Mouse (Mus musculus): ENCODE results near the gene Mycn. TPM values are rescaled to one million over a fixed set of nuclear protein-coding genes. Genes with fewer than 3 reads are reported as not detected.
A peak's percentile ranks its signal among the peaks of the same experiment; 100 is the strongest.

Gene Mycn
- polyA plus RNA-seq (2015; fragmentation: Nextera tagmentation; extraction: Ambion mirVana) = 74.8 and 77.9 TPM in 2 replicates

GRCm38 (mm10) chr12:12941661-12942363 lies at the start of gene Mycn:
Gene Mycn (minus strand): TSS chr12:12941914.
- Histone ChIP-seq H3K9me3 (ENCODE audit: low read length) (no peaks in the 10 kb centered on the region), H3K4me1 (ENCODE audit: insufficient read depth, low read length) (peaks cover 13% of the 10 kb centered on the region), H3K27ac (ENCODE audit: low read length) (peak within 1 kb of the TSS; percentile 95), H3K4me2 (replicated peaks; ENCODE audit: low read depth, low read length) (peak within 1 kb of the TSS; percentile 77), H3K27me3 (ENCODE audit: insufficient read depth, low read length) (no peaks in the 10 kb centered on the region), H3K36me3 (ENCODE audit: insufficient read depth, low read length) (peaks cover 6% of the 10 kb centered on the region), H3K9ac (replicated peaks; ENCODE audit: low read length) (peak within 1 kb of the TSS; percentile 88), H3K4me3 (ENCODE audit: low read length) (peak within 1 kb of the TSS; percentile 88)
- WGBS = 0% methylated on average over 34 of the region's 38 CpGs
- peak; percentile 74 for ATAC-seq (ENCODE audit: low FRiP score, low TSS enrichment)

- Histone ChIP-seq H3K27ac (ENCODE audit: low read length) (peak overlapping the region; percentile 19; the same call in 1 of the 2 replicates), H3K9ac (replicated peaks; ENCODE audit: low read length) (no peak overlapping the region), H3K9me3 (ENCODE audit: low read length) (no peaks in the 10 kb centered on the region), H3K4me2 (replicated peaks; ENCODE audit: low read depth, low read length) (no peak overlapping the region), H3K36me3 (ENCODE audit: insufficient read depth, low read length) (no peaks in the 10 kb centered on the region), H3K27me3 (ENCODE audit: insufficient read depth, low read length) (no peaks in the 10 kb centered on the region), H3K4me3 (ENCODE audit: low read length) (no peak overlapping the region), H3K4me1 (ENCODE audit: insufficient read depth, low read length) (no peaks in the 10 kb centered on the region)
- peak; percentile 63 for ATAC-seq (ENCODE audit: low FRiP score, low TSS enrichment)
- WGBS = 62% methylated on average over 8 of the region's 8 CpGs
Measured at GRCm38 (mm10) chr12:12987376-12987775, 45.7 kb upstream of the Mycn start.

- 0 out of 2 replicates have a peak overlapping the region, but pooled peaks have one; percentile 19 for H3K27ac ChIP-seq (ENCODE audit: low read length)
- no peak overlapping the region for H3K4me3 ChIP-seq (ENCODE audit: low read length)
- no peak for ATAC-seq (ENCODE audit: low FRiP score, low TSS enrichment)
- no peak overlapping the region for H3K9ac ChIP-seq (replicated peaks; ENCODE audit: low read length)
- no peaks in the 10 kb centered on the region for H3K27me3 ChIP-seq (ENCODE audit: insufficient read depth, low read length)
- H3K4me2 ChIP-seq (replicated peaks; ENCODE audit: low read depth, low read length) = no peak overlapping the region
- H3K4me1 ChIP-seq (ENCODE audit: insufficient read depth, low read length) = no peaks in the 10 kb centered on the region
- WGBS = 71% methylated on average over 20 of the region's 20 CpGs
- H3K9me3 ChIP-seq (ENCODE audit: low read length) = no peaks in the 10 kb centered on the region
- H3K36me3 ChIP-seq (ENCODE audit: insufficient read depth, low read length) = no peaks in the 10 kb centered on the region
Measured at GRCm38 (mm10) chr12:12986612-12987206, 45.0 kb upstream of the Mycn start.

GRCm38 (mm10) chr12:12983032-12983431 lies 41.3 kb upstream of the Mycn start:
- H3K27me3 ChIP-seq (ENCODE audit: insufficient read depth, low read length) = no peaks in the 10 kb centered on the region
- H3K9ac ChIP-seq (replicated peaks; ENCODE audit: low read length) = no peak overlapping the region
- WGBS = 82% methylated on average over 1 of the region's 1 CpGs
- no peak overlapping the region for H3K4me2 ChIP-seq (replicated peaks; ENCODE audit: low read depth, low read length)
- no peak overlapping the region for H3K27ac ChIP-seq (ENCODE audit: low read length)
- no peaks in the 10 kb centered on the region for H3K4me1 ChIP-seq (ENCODE audit: insufficient read depth, low read length)
- no peaks in the 10 kb centered on the region for H3K9me3 ChIP-seq (ENCODE audit: low read length)
- H3K4me3 ChIP-seq (ENCODE audit: low read length) = no peak overlapping the region
- H3K36me3 ChIP-seq (ENCODE audit: insufficient read depth, low read length) = no peaks in the 10 kb centered on the region
- ATAC-seq (ENCODE audit: low FRiP score, low TSS enrichment) = no peak

- Histone ChIP-seq H3K9me3 (ENCODE audit: low read length) (no peaks in the 10 kb centered on the region), H3K4me3 (ENCODE audit: low read length) (no peak overlapping the region), H3K4me2 (replicated peaks; ENCODE audit: low read depth, low read length) (no peak overlapping the region), H3K27ac (ENCODE audit: low read length) (no peak overlapping the region), H3K36me3 (ENCODE audit: insufficient read depth, low read length) (no peaks in the 10 kb centered on the region), H3K27me3 (ENCODE audit: insufficient read depth, low read length) (no peaks in the 10 kb centered on the region), H3K9ac (replicated peaks; ENCODE audit: low read length) (no peak overlapping the region), H3K4me1 (ENCODE audit: insufficient read depth, low read length) (peaks cover 21% of the 10 kb centered on the region)
- ATAC-seq (ENCODE audit: low FRiP score, low TSS enrichment) = no peak
- 79% methylated on average over 1 of the region's 1 CpGs for WGBS
Measured at GRCm38 (mm10) chr12:12975397-12975796, 33.7 kb upstream of the Mycn start.

GRCm38 (mm10) chr12:12972756-12973435 lies 31.2 kb upstream of the Mycn start:
- ATAC-seq (ENCODE audit: low FRiP score, low TSS enrichment) = peak; percentile 66
- H3K27ac ChIP-seq (ENCODE audit: low read length) = peak overlapping the region; percentile 70
- H3K36me3 ChIP-seq (ENCODE audit: insufficient read depth, low read length) = no peaks in the 10 kb centered on the region
- H3K27me3 ChIP-seq (ENCODE audit: insufficient read depth, low read length) = no peaks in the 10 kb centered on the region
- H3K4me1 ChIP-seq (ENCODE audit: insufficient read depth, low read length) = peaks cover 21% of the 10 kb centered on the region
- H3K4me3 ChIP-seq (ENCODE audit: low read length) = no peak overlapping the region
- no peaks in the 10 kb centered on the region for H3K9me3 ChIP-seq (ENCODE audit: low read length)
- 8% methylated on average over 8 of the region's 8 CpGs for WGBS
- no peak overlapping the region for H3K4me2 ChIP-seq (replicated peaks; ENCODE audit: low read depth, low read length)
- H3K9ac ChIP-seq (replicated peaks; ENCODE audit: low read length) = 0 out of 2 replicates have a peak overlapping the region, but pooled peaks have one; percentile 6

GRCm38 (mm10) chr12:12967946-12968345 lies 26.2 kb upstream of the Mycn start:
- no peak for ATAC-seq (ENCODE audit: low FRiP score, low TSS enrichment)
- no peaks in the 10 kb centered on the region for H3K36me3 ChIP-seq (ENCODE audit: insufficient read depth, low read length)
- H3K27me3 ChIP-seq (ENCODE audit: insufficient read depth, low read length) = no peaks in the 10 kb centered on the region
- no peak overlapping the region for H3K9ac ChIP-seq (replicated peaks; ENCODE audit: low read length)
- no peak overlapping the region for H3K4me3 ChIP-seq (ENCODE audit: low read length)
- no peak overlapping the region for H3K27ac ChIP-seq (ENCODE audit: low read length)
- no peak overlapping the region for H3K4me2 ChIP-seq (replicated peaks; ENCODE audit: low read depth, low read length)
- H3K4me1 ChIP-seq (ENCODE audit: insufficient read depth, low read length) = peaks cover 9% of the 10 kb centered on the region
- H3K9me3 ChIP-seq (ENCODE audit: low read length) = no peaks in the 10 kb centered on the region
- WGBS = 78% methylated on average over 2 of the region's 2 CpGs

GRCm38 (mm10) chr12:12964856-12965255 lies 23.1 kb upstream of the Mycn start:
- ATAC-seq (ENCODE audit: low FRiP score, low TSS enrichment) = no peak
- no peak overlapping the region for H3K9ac ChIP-seq (replicated peaks; ENCODE audit: low read length)
- H3K27ac ChIP-seq (ENCODE audit: low read length) = no peak overlapping the region
- H3K36me3 ChIP-seq (ENCODE audit: insufficient read depth, low read length) = no peaks in the 10 kb centered on the region
- no peaks in the 10 kb centered on the region for H3K4me1 ChIP-seq (ENCODE audit: insufficient read depth, low read length)
- H3K4me3 ChIP-seq (ENCODE audit: low read length) = no peak overlapping the region
- H3K27me3 ChIP-seq (ENCODE audit: insufficient read depth, low read length) = no peaks in the 10 kb centered on the region
- H3K9me3 ChIP-seq (ENCODE audit: low read length) = no peaks in the 10 kb centered on the region
- H3K4me2 ChIP-seq (replicated peaks; ENCODE audit: low read depth, low read length) = no peak overlapping the region
- WGBS = 90% methylated on average over 3 of the region's 3 CpGs

- Histone ChIP-seq H3K9me3 (ENCODE audit: low read length) (no peaks in the 10 kb centered on the region), H3K9ac (replicated peaks; ENCODE audit: low read length) (no peak overlapping the region), H3K36me3 (ENCODE audit: insufficient read depth, low read length) (no peaks in the 10 kb centered on the region), H3K27me3 (ENCODE audit: insufficient read depth, low read length) (no peaks in the 10 kb centered on the region), H3K4me3 (ENCODE audit: low read length) (no peak overlapping the region), H3K4me2 (replicated peaks; ENCODE audit: low read depth, low read length) (no peak overlapping the region), H3K4me1 (ENCODE audit: insufficient read depth, low read length) (peaks cover 6% of the 10 kb centered on the region; the same call in 1 of the 2 replicates), H3K27ac (ENCODE audit: low read length) (no peak overlapping the region)
- 61% methylated on average over 4 of the region's 4 CpGs for WGBS
- ATAC-seq (ENCODE audit: low FRiP score, low TSS enrichment) = no peak
Measured at GRCm38 (mm10) chr12:12947606-12948005, 5.9 kb upstream of the Mycn start.

Measured in kidney, embryonic 16.5 days (tissue).